Mouse (Mus musculus): ENCODE measurements around the gene Steap4. TPM values are rescaled to one million over a fixed set of nuclear protein-coding genes. Genes with fewer than 3 reads are reported as not detected.
A peak's percentile ranks its signal among the peaks of the same experiment; 100 is the strongest.
"Not testable (repeated sequence)": the region's sequence is repeated elsewhere in the genome, so short reads cannot be mapped to it uniquely, and the experiment has no call there.

Gene Steap4
- polyA plus RNA-seq, 1 experiment from 2014 or later, result 0.26 TPM

- no peaks in the 10 kb centered on the region for H3K9me3 ChIP-seq
- no peak for ATAC-seq (ENCODE audit: low FRiP score)
- no peak overlapping the region for H3K4me2 ChIP-seq
- peaks cover 7% of the 10 kb centered on the region for H3K27me3 ChIP-seq
- no peaks in the 10 kb centered on the region for H3K36me3 ChIP-seq
- 94% methylated on average over 4 of the region's 4 CpGs for WGBS
- H3K27ac ChIP-seq, result no peak overlapping the region
- H3K4me1 ChIP-seq (replicated peaks), result peaks cover 10% of the 10 kb centered on the region; the same call in 1 of the 2 replicates
- H3K4me3 ChIP-seq, result no peak overlapping the region
- no peak overlapping the region for H3K9ac ChIP-seq
Observed at GRCm38 (mm10) chr5:7958061-7958460, 2.2 kb upstream of the Steap4 start.

- ATAC-seq (ENCODE audit: low FRiP score), result no peak
- H3K27ac ChIP-seq, result no peak overlapping the region
- peaks cover 7% of the 10 kb centered on the region for H3K27me3 ChIP-seq
- no peak overlapping the region for H3K4me3 ChIP-seq
- H3K9ac ChIP-seq, result no peak overlapping the region
- WGBS, result 92% methylated on average over 6 of the region's 6 CpGs
- H3K4me1 ChIP-seq (replicated peaks), result peaks cover 10% of the 10 kb centered on the region; the same call in 1 of the 2 replicates
- H3K36me3 ChIP-seq, result no peaks in the 10 kb centered on the region
- H3K4me2 ChIP-seq, result no peak overlapping the region
- H3K9me3 ChIP-seq, result no peaks in the 10 kb centered on the region
Observed at GRCm38 (mm10) chr5:7959286-7959685, 971 bp upstream of the Steap4 start.

GRCm38 (mm10) chr5:7961113-7961512 is 856 bp downstream of the Steap4 start:
- peaks cover 10% of the 10 kb centered on the region; the same call in 1 of the 2 replicates for H3K4me1 ChIP-seq (replicated peaks)
- ATAC-seq (ENCODE audit: low FRiP score), result no peak
- peaks cover 7% of the 10 kb centered on the region for H3K27me3 ChIP-seq
- 82% methylated on average over 7 of the region's 7 CpGs for WGBS
- no peak overlapping the region for H3K27ac ChIP-seq
- no peak overlapping the region for H3K9ac ChIP-seq
- no peaks in the 10 kb centered on the region for H3K9me3 ChIP-seq
- no peak overlapping the region for H3K4me3 ChIP-seq
- H3K36me3 ChIP-seq, result no peaks in the 10 kb centered on the region
- H3K4me2 ChIP-seq, result no peak overlapping the region

- no peak for ATAC-seq (ENCODE audit: low FRiP score)
- Histone ChIP-seq H3K4me2 (no peak overlapping the region), H3K4me1 (replicated peaks) (peaks cover 4% of the 10 kb centered on the region; the same call in 1 of the 2 replicates), H3K27ac (no peak overlapping the region), H3K9ac (no peak overlapping the region), H3K36me3 (no peaks in the 10 kb centered on the region), H3K9me3 (no peaks in the 10 kb centered on the region), H3K4me3 (no peak overlapping the region), H3K27me3 (peaks cover 4% of the 10 kb centered on the region)
- 36% methylated on average over 3 of the region's 3 CpGs for WGBS
Observed at GRCm38 (mm10) chr5:7965281-7965680, 5.0 kb downstream of the Steap4 start.

- no peak for ATAC-seq (ENCODE audit: low FRiP score)
- 84% methylated on average over 5 of the region's 5 CpGs for WGBS
Observed at GRCm38 (mm10) chr5:7968152-7968551, 7.9 kb downstream of the Steap4 start.

GRCm38 (mm10) chr5:7972266-7972665 is 12.0 kb downstream of the Steap4 start:
- Histone ChIP-seq H3K4me1 (replicated peaks) (no peaks in the 10 kb centered on the region), H3K36me3 (no peaks in the 10 kb centered on the region), H3K27ac (no peak overlapping the region), H3K27me3 (no peaks in the 10 kb centered on the region), H3K9ac (no peak overlapping the region), H3K4me2 (no peak overlapping the region), H3K4me3 (no peak overlapping the region), H3K9me3 (no peaks in the 10 kb centered on the region)
- ATAC-seq (ENCODE audit: low FRiP score), result no peak
- 88% methylated on average over 2 of the region's 2 CpGs for WGBS

More at GRCm38 (mm10) chr5:7968152-7968551, 7.9 kb downstream of the Steap4 start:
- Histone ChIP-seq H3K27me3 (no peaks in the 10 kb centered on the region), H3K4me2 (no peak overlapping the region), H3K9me3 (no peaks in the 10 kb centered on the region), H3K4me1 (replicated peaks) (no peaks in the 10 kb centered on the region), H3K27ac (no peak overlapping the region), H3K36me3 (no peaks in the 10 kb centered on the region), H3K4me3 (no peak overlapping the region), H3K9ac (no peak overlapping the region)

- Histone ChIP-seq H3K4me1 (replicated peaks) (no peaks in the 10 kb centered on the region), H3K9me3 (no peaks in the 10 kb centered on the region), H3K27ac (no peak overlapping the region), H3K4me3 (no peak overlapping the region), H3K4me2 (no peak overlapping the region), H3K27me3 (no peaks in the 10 kb centered on the region), H3K36me3 (no peaks in the 10 kb centered on the region), H3K9ac (no peak overlapping the region)
- ATAC-seq (ENCODE audit: low FRiP score), result no peak
- WGBS, result 89% methylated on average over 11 of the region's 11 CpGs
Observed at GRCm38 (mm10) chr5:7974522-7975197, 14.4 kb downstream of the Steap4 start.

- no peak overlapping the region for H3K4me2 ChIP-seq
- no peaks in the 10 kb centered on the region for H3K36me3 ChIP-seq
- H3K9ac ChIP-seq, result no peak overlapping the region
- 86% methylated on average over 5 of the region's 5 CpGs for WGBS
- ATAC-seq (ENCODE audit: low FRiP score), result no peak
- no peaks in the 10 kb centered on the region for H3K4me1 ChIP-seq (replicated peaks)
- no peak overlapping the region for H3K27ac ChIP-seq
- no peaks in the 10 kb centered on the region for H3K27me3 ChIP-seq
- no peaks in the 10 kb centered on the region for H3K9me3 ChIP-seq
- no peak overlapping the region for H3K4me3 ChIP-seq
Observed at GRCm38 (mm10) chr5:7980586-7980985, 20.3 kb downstream of the Steap4 start.

GRCm38 (mm10) chr5:7987962-7988361 is 27.7 kb downstream of the Steap4 start:
- Histone ChIP-seq H3K9ac (no peak overlapping the region), H3K36me3 (no peaks in the 10 kb centered on the region), H3K27ac (no peak overlapping the region), H3K4me1 (replicated peaks) (no peaks in the 10 kb centered on the region), H3K4me2 (no peak overlapping the region), H3K27me3 (no peaks in the 10 kb centered on the region), H3K4me3 (no peak overlapping the region), H3K9me3 (no peaks in the 10 kb centered on the region)
- WGBS, result 81% methylated on average over 1 of the region's 1 CpGs
- no peak for ATAC-seq (ENCODE audit: low FRiP score)

GRCm38 (mm10) chr5:7988415-7988814 is 28.2 kb downstream of the Steap4 start:
- H3K9ac ChIP-seq, result no peak overlapping the region
- no peak overlapping the region for H3K4me2 ChIP-seq
- no peaks in the 10 kb centered on the region for H3K4me1 ChIP-seq (replicated peaks)
- H3K27ac ChIP-seq, result no peak overlapping the region
- H3K36me3 ChIP-seq, result no peaks in the 10 kb centered on the region
- ATAC-seq (ENCODE audit: low FRiP score), result no peak
- H3K9me3 ChIP-seq, result no peaks in the 10 kb centered on the region
- no peaks in the 10 kb centered on the region for H3K27me3 ChIP-seq
- WGBS, result 86% methylated on average over 4 of the region's 4 CpGs
- no peak overlapping the region for H3K4me3 ChIP-seq

GRCm38 (mm10) chr5:7991631-7992030 is 31.4 kb downstream of the Steap4 start:
- H3K9me3 ChIP-seq; ATAC-seq (ENCODE audit: low FRiP score): not testable (repeated sequence)
- WGBS, result 92% methylated on average over 2 of the region's 2 CpGs

GRCm38 (mm10) chr5:7993766-7994165 is 33.5 kb downstream of the Steap4 start:
- no peaks in the 10 kb centered on the region for H3K9me3 ChIP-seq
- no peak overlapping the region for H3K27ac ChIP-seq
- no peaks in the 10 kb centered on the region for H3K36me3 ChIP-seq
- ATAC-seq (ENCODE audit: low FRiP score), result no peak
- 69% methylated on average over 5 of the region's 5 CpGs for WGBS
- H3K4me2 ChIP-seq, result no peak overlapping the region
- H3K27me3 ChIP-seq, result no peaks in the 10 kb centered on the region
- no peak overlapping the region for H3K4me3 ChIP-seq
- peaks cover 3% of the 10 kb centered on the region for H3K4me1 ChIP-seq (replicated peaks)
- H3K9ac ChIP-seq, result no peak overlapping the region

More at GRCm38 (mm10) chr5:7991631-7992030, 31.4 kb downstream of the Steap4 start:
- not testable (repeated sequence) for H3K4me1 ChIP-seq (replicated peaks); H3K27ac ChIP-seq; H3K4me2 ChIP-seq; H3K36me3 ChIP-seq; H3K4me3 ChIP-seq; H3K9ac ChIP-seq; H3K27me3 ChIP-seq

- 89% methylated on average over 1 of the region's 1 CpGs for WGBS
- Histone ChIP-seq H3K27me3 (no peaks in the 10 kb centered on the region), H3K27ac (no peak overlapping the region), H3K9ac (no peak overlapping the region), H3K9me3 (no peaks in the 10 kb centered on the region), H3K36me3 (no peaks in the 10 kb centered on the region), H3K4me1 (replicated peaks) (peaks cover 3% of the 10 kb centered on the region), H3K4me3 (no peak overlapping the region), H3K4me2 (no peak overlapping the region)
- 0 out of 2 replicates have a peak, but pooled peaks have one; percentile 29 for ATAC-seq (ENCODE audit: low FRiP score)
Observed at GRCm38 (mm10) chr5:7995288-7995897, 35.1 kb downstream of the Steap4 start.

Measured in hindbrain, embryonic 13.5 days (tissue).